Mouse (Mus musculus) lung, embryonic 16.5 days (tissue): ENCODE measurements around the gene Srp9. TPM values are rescaled to one million over a fixed set of nuclear protein-coding genes. Genes with fewer than 3 reads are reported as not detected.

Experiments
- ATAC-seq: fragments of 200-750 bp; cut with Nextera tagmentation; 2 replicates; pipeline ENCODE4 v1.8.0; 2017; ENCODE audit warnings: low read depth, mild to moderate bottlenecking, moderate library complexity
- H3K27ac ChIP-seq: fragments of 300-500 bp; sonication (generic); 2 replicates; pipeline ENCODE4 v1.5.1; 2014; ENCODE audit warnings: mild to moderate bottlenecking, control low read depth, low read length
- H3K27me3 ChIP-seq: fragments of 300-500 bp; sonication (generic); 2 replicates; pipeline ENCODE4 v1.6.1; 2014; ENCODE audit warnings: low read depth, low read length, mixed read lengths; ENCODE audit not compliant: control insufficient read depth, insufficient read depth
- H3K36me3 ChIP-seq: fragments of 300-500 bp; sonication (generic); 2 replicates; pipeline ENCODE4 v1.6.1; 2014; ENCODE audit warnings: low read length; ENCODE audit not compliant: control insufficient read depth, insufficient read depth
- H3K4me1 ChIP-seq: fragments of 300-500 bp; sonication (generic); replicated peaks from 2 replicates; pipeline ENCODE4 v1.6.1; 2014; ENCODE audit warnings: low read length, mixed read lengths; ENCODE audit not compliant: control insufficient read depth, insufficient read depth
- H3K4me2 ChIP-seq: fragments of 300-500 bp; sonication (generic); 2 replicates; pipeline ENCODE4 v1.6.1; 2014; ENCODE audit warnings: low read depth, low read length, control low read depth
- H3K4me3 ChIP-seq: fragments of 300-500 bp; sonication (generic); 2 replicates; pipeline ENCODE4 v1.5.1; 2014; ENCODE audit warnings: mild to moderate bottlenecking, low read length, control low read depth
- H3K9ac ChIP-seq: fragments of 300-500 bp; sonication (generic); 2 replicates; pipeline ENCODE4 v1.6.1; 2014; ENCODE audit warnings: low read length, control low read depth
- H3K9me3 ChIP-seq: fragments of 300-500 bp; sonication (generic); 2 replicates; pipeline ENCODE4 v1.6.1; 2016; ENCODE audit warnings: low read length; ENCODE audit not compliant: control insufficient read depth
- WGBS: fragments of 180-500 bp; shearing (Covaris S2); extraction: QIAGEN DNeasy Blood & Tissue Kit; methylation state at CpG from one replicate; pipeline ENCODE4 v1.1.7; 2014; 5-methylcytosine and 5-hydroxymethylcytosine counted together
- polyA plus RNA-seq: library from polyadenylated mRNA; unstranded; fragments of >200 nt; fragmentation: Nextera tagmentation; extraction: Ambion mirVana; gene quantifications from 2 replicates; pipeline ENCODE4 v1.2.1, GENCODE M21; 2015

Srp9 gene
- polyA plus RNA-seq, 1 experiment from 2014 or later, result 141 TPM

GRCm38 (mm10) chr1:182100403-182100802 is 24.1 kb upstream of the Srp9 start:
- H3K9me3 ChIP-seq, result no peaks in the 10 kb centered on the region
- no peaks in the 10 kb centered on the region for H3K27me3 ChIP-seq
- peaks cover 15% of the 10 kb centered on the region for H3K4me1 ChIP-seq
- H3K4me3 ChIP-seq, result no peak overlapping the region
- no peak overlapping the region for H3K4me2 ChIP-seq
- 71% methylated on average over 3 of the region's 3 CpGs for WGBS
- H3K36me3 ChIP-seq, result no peaks in the 10 kb centered on the region
- ATAC-seq, result no peak
- no peak overlapping the region for H3K9ac ChIP-seq
- no peak overlapping the region for H3K27ac ChIP-seq

- Histone ChIP-seq H3K27ac (no peak overlapping the region), H3K9ac (no peak overlapping the region), H3K4me3 (no peak overlapping the region), H3K4me1 (peaks cover 12% of the 10 kb centered on the region), H3K27me3 (no peaks in the 10 kb centered on the region), H3K4me2 (no peak overlapping the region), H3K36me3 (no peaks in the 10 kb centered on the region), H3K9me3 (no peaks in the 10 kb centered on the region)
- no peak for ATAC-seq
- WGBS, result 76% methylated on average over 4 of the region's 4 CpGs
These were observed 23.1 kb upstream of the Srp9 start for GRCm38 (mm10) chr1:182101468-182101867.

DNA sequence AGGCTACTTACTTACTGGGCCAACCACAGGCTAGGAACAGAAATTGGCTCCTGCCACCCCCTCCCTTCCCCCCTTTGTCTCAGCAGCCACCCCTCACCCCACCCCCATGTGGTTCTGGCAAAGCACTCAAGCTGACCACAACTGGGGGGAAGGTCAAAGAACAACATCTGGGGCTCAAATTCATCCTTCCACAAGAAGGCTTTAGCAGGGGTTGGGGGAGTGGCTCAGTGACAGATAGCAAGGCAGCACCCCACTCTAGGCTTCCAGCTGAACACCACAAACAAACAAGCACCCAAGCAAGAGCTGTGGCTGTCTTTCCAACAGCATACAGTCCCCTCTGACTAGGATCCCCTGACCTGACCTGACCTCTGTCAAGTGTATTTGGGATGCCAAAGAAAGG is 21.8 kb upstream of the Srp9 start:
- H3K27me3 ChIP-seq, result no peaks in the 10 kb centered on the region
- no peaks in the 10 kb centered on the region for H3K36me3 ChIP-seq
- ATAC-seq, result 0 out of 2 replicates have a peak, but pooled peaks have one; percentile 20
- no peak overlapping the region for H3K4me3 ChIP-seq
- H3K4me2 ChIP-seq, result no peak overlapping the region
- H3K9me3 ChIP-seq, result no peaks in the 10 kb centered on the region
- H3K4me1 ChIP-seq, result peaks cover 12% of the 10 kb centered on the region
- no peak overlapping the region for H3K9ac ChIP-seq
- no peak overlapping the region for H3K27ac ChIP-seq

GRCm38 (mm10) chr1:182103436-182103835 is 21.1 kb upstream of the Srp9 start:
- Histone ChIP-seq H3K9ac (no peak overlapping the region), H3K27me3 (no peaks in the 10 kb centered on the region), H3K4me2 (no peak overlapping the region), H3K36me3 (no peaks in the 10 kb centered on the region), H3K4me1 (peaks cover 13% of the 10 kb centered on the region), H3K9me3 (no peaks in the 10 kb centered on the region), H3K4me3 (no peak overlapping the region), H3K27ac (no peak overlapping the region)
- WGBS, result 85% methylated on average over 11 of the region's 11 CpGs
- ATAC-seq, result no peak

DNA sequence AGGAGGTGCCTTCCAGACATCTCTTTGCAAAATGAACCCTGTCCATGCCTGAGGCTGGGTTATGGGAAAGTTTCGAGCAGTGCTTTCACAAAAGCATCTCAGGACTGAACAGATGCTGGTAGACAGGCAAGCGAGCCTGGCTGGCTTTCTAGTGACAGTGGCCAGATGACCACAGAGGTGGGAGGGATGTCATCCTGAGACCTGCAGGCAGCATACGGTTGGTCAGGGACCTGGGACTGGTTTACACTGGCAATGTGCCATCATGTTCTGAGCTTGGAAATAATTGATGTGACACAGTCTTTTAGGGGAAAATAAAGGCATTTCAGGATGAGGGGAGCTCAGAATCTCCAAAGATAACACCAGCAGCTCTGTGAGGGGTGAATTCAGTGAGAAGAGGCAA is 19.5 kb upstream of the Srp9 start:
- Histone ChIP-seq H3K4me1 (peaks cover 8% of the 10 kb centered on the region), H3K9me3 (no peaks in the 10 kb centered on the region), H3K9ac (no peak overlapping the region), H3K4me3 (no peak overlapping the region), H3K4me2 (no peak overlapping the region), H3K36me3 (no peaks in the 10 kb centered on the region), H3K27ac (no peak overlapping the region), H3K27me3 (no peaks in the 10 kb centered on the region)
- 44% methylated on average over 3 of the region's 3 CpGs for WGBS
- no peak for ATAC-seq

- Histone ChIP-seq H3K9me3 (no peaks in the 10 kb centered on the region), H3K27me3 (no peaks in the 10 kb centered on the region), H3K27ac (no peak overlapping the region), H3K36me3 (no peaks in the 10 kb centered on the region), H3K4me3 (no peak overlapping the region), H3K4me1 (peaks cover 13% of the 10 kb centered on the region), H3K4me2 (no peak overlapping the region), H3K9ac (no peak overlapping the region)
- WGBS, result 61% methylated on average over 9 of the region's 9 CpGs
- ATAC-seq, result no peak
These were observed 17.3 kb upstream of the Srp9 start for GRCm38 (mm10) chr1:182107251-182107650.

- Histone ChIP-seq H3K4me2 (no peak overlapping the region), H3K27me3 (no peaks in the 10 kb centered on the region), H3K9me3 (no peaks in the 10 kb centered on the region), H3K27ac (peak overlapping the region; percentile 52), H3K4me1 (peaks cover 11% of the 10 kb centered on the region; the same call in 1 of the 2 replicates), H3K4me3 (no peak overlapping the region), H3K36me3 (no peaks in the 10 kb centered on the region), H3K9ac (no peak overlapping the region)
- WGBS, result 60% methylated on average over 13 of the region's 13 CpGs
- ATAC-seq, result peak; percentile 88
These were observed 16.0 kb upstream of the Srp9 start for GRCm38 (mm10) chr1:182108397-182109099.

DNA sequence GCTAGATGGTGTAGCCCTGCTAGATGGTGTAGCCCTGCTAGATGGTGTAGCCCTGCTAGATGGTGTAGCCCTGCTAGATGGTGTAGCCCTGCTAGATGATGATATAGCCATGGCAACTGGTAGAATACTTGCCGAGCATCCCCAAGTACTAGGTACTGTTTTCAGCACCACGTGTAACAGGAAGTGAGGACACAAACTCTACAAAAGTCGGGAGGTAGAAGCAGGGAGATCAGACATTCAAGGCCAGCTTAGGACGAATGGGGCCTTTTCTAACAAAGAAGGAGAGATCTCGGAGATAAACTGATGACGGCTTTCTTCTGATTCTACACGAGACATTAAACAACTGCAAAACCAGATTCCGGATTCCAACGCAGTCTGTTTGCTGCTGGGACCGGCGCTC is 14.4 kb upstream of the Srp9 start:
- no peak overlapping the region for H3K9ac ChIP-seq
- H3K4me3 ChIP-seq, result no peak overlapping the region
- no peak for ATAC-seq
- no peaks in the 10 kb centered on the region for H3K36me3 ChIP-seq
- H3K27ac ChIP-seq, result no peak overlapping the region
- H3K9me3 ChIP-seq, result no peaks in the 10 kb centered on the region
- H3K4me1 ChIP-seq, result peaks cover 11% of the 10 kb centered on the region; the same call in 1 of the 2 replicates
- no peaks in the 10 kb centered on the region; the same call in 1 of the 2 replicates for H3K27me3 ChIP-seq
- WGBS, result 82% methylated on average over 11 of the region's 11 CpGs
- H3K4me2 ChIP-seq, result no peak overlapping the region

DNA sequence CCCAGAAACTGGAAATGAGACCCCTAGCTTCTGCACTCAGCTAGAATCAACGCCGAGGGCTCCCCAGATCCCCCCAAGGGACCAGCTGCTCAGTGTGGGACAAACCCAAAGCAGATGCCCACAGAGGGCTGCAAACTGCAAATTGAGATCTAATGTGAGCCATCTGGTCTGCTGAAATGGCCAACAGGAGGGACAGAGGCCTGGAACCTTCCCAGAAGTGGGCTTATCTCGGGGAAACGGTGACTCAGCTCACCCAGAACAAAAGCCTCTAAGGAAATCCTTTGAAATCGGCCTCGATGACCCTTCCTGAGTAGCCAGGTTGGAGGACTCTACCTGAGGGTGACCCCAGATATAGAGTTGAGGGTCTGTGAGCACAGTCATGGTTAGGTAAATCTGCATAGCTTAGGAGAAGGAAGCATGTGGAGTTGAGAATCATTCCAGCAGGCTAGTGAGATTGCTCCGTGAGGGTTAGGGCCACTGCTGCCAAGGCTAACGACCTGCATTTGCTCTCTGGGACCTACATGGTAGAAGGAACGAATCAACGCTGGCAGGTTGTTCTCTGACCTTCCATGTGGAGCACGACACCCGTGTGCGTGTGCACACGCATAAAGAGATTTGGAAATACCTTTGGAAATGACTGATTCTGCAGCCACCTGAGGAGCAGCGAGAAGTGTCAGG is 13.7 kb upstream of the Srp9 start:
- Histone ChIP-seq H3K36me3 (no peaks in the 10 kb centered on the region), H3K9ac (no peak overlapping the region), H3K4me2 (no peak overlapping the region), H3K9me3 (no peaks in the 10 kb centered on the region), H3K4me3 (no peak overlapping the region), H3K4me1 (peaks cover 14% of the 10 kb centered on the region; the same call in 1 of the 2 replicates), H3K27ac (no peak overlapping the region), H3K27me3 (no peaks in the 10 kb centered on the region; the same call in 1 of the 2 replicates)
- ATAC-seq, result no peak
- 63% methylated on average over 15 of the region's 15 CpGs for WGBS
